Comparison of ENCODE assay signal across 29 mouse cellular contexts in genomic region chr19:42669886-42670285, GRCm38 (mm10). TPM values are rescaled to one million over a fixed set of nuclear protein-coding genes. Genes with fewer than 3 reads are reported as not detected.
DNase-seq lines count a peak whose midpoint lies in the region; ATAC-seq lines count a peak whose summit lies in the region.
"Had no signal": no experiment of that assay in that cellular context is flagged by ENCODE, and none has a peak within 500 bp of the region (broad histone marks: within the 10 kb centered on the region; RNA-seq: fewer than 3 reads in every experiment).

No protein-coding gene starts in this region.

- DNase-seq in cerebellum, postnatal 14 days = peak; percentile 45 to 47
- DNase-seq in heart, adult 11 months = peak; percentile 97
- DNase-seq in heart, postnatal 36 days = no peak
- DNase-seq in heart, adult 9 months (ENCODE audit: low spot score in 2 of 2) = peak; percentile 39 to 47
- DNase-seq in heart, postnatal 25 days (ENCODE audit: low spot score) = peak; percentile 31
- DNase-seq: adrenal gland, postnatal 14 days; gastrocnemius, postnatal 10 days; kidney, adult 9 months; kidney, postnatal 14 days; layer of hippocampus, adult 9-11 months; liver; lung, adult 2 months; lung, postnatal 10 days; thymus, postnatal 4 days had no signal

- intact Hi-C loops in heart, postnatal 36 days (cut with DNase I) = no loop called here
- intact Hi-C loops in heart, postnatal 25 days (cut with DNase I) = no loop called here

- H3K27ac ChIP-seq in hindbrain, embryonic 13.5 days = no peak overlapping the region
- H3K27ac ChIP-seq in kidney, embryonic 14.5 days (ENCODE audit: low read depth, low read length) = no peak overlapping the region
- H3K27ac ChIP-seq: forebrain, embryonic 13.5 days; heart, embryonic 13.5 days; hindbrain, embryonic 14.5 days; liver, embryonic 14.5 days; macrophage; midbrain, embryonic 13.5 days; neural tube, embryonic 13.5 days; stomach, postnatal 0 days had no signal

- no peak overlapping the region for H3K9ac ChIP-seq in hindbrain, embryonic 13.5 days
- no peak overlapping the region for H3K9ac ChIP-seq in kidney, embryonic 14.5 days (ENCODE audit: low read depth, low read length)
- H3K9ac ChIP-seq: forebrain, embryonic 13.5 days; heart, embryonic 13.5 days; hindbrain, embryonic 14.5 days; liver, embryonic 14.5 days; midbrain, embryonic 13.5 days; neural tube, embryonic 13.5 days had no signal

- H3K27me3 ChIP-seq in hindbrain, embryonic 13.5 days = peaks cover 71% of the 10 kb centered on the region
- H3K27me3 ChIP-seq in kidney, embryonic 14.5 days (ENCODE audit: control insufficient read depth, insufficient read depth, low read length) = no peaks in the 10 kb centered on the region
- H3K27me3 ChIP-seq: heart, embryonic 13.5 days had no signal

- ATAC-seq in cerebellum, adult (ENCODE audit: insufficient number of reproducible peaks, low FRiP score, low TSS enrichment) = no peak
- ATAC-seq in hindbrain, embryonic 13.5 days (ENCODE audit: low FRiP score) = no peak
- no peak for ATAC-seq in kidney, embryonic 14.5 days (ENCODE audit: low FRiP score, low TSS enrichment)
- ATAC-seq: CD4-positive, CD25-positive, alpha-beta regulatory T cell, adult 4 months; forebrain, embryonic 13.5 days; intestine, postnatal 0 days; midbrain, embryonic 13.5 days had no signal

- H3K4me1 ChIP-seq in hindbrain, embryonic 13.5 days (replicated peaks) = peaks cover 41% of the 10 kb centered on the region
- H3K4me1 ChIP-seq in kidney, embryonic 14.5 days (ENCODE audit: control insufficient read depth, insufficient read depth, low read length) = peaks cover 14% of the 10 kb centered on the region

- no peaks in the 10 kb centered on the region for H3K9me3 ChIP-seq in hindbrain, embryonic 13.5 days
- H3K9me3 ChIP-seq in kidney, embryonic 14.5 days (ENCODE audit: control insufficient read depth, low read length) = no peaks in the 10 kb centered on the region
- H3K9me3 ChIP-seq: forebrain, embryonic 13.5 days; heart, embryonic 13.5 days; midbrain, embryonic 13.5 days; neural tube, embryonic 13.5 days had no signal

- no peak overlapping the region for H3K4me3 ChIP-seq in hindbrain, embryonic 13.5 days
- no peak overlapping the region for H3K4me3 ChIP-seq in kidney, embryonic 14.5 days (ENCODE audit: low read length)
- H3K4me3 ChIP-seq: erythroblast, embryonic 14.5 days; forebrain, embryonic 13.5 days; heart, embryonic 13.5 days; midbrain, embryonic 13.5 days; neural tube, embryonic 13.5 days had no signal

- H3K4me2 ChIP-seq in hindbrain, embryonic 13.5 days = no peak overlapping the region
- H3K4me2 ChIP-seq in kidney, embryonic 14.5 days (replicated peaks; ENCODE audit: low read depth, low read length) = no peak overlapping the region
- H3K4me2 ChIP-seq: forebrain, embryonic 13.5 days; heart, embryonic 13.5 days; hindbrain, embryonic 14.5 days; midbrain, embryonic 13.5 days; neural tube, embryonic 13.5 days had no signal

- no peaks in the 10 kb centered on the region for H3K36me3 ChIP-seq in hindbrain, embryonic 13.5 days
- H3K36me3 ChIP-seq in kidney, embryonic 14.5 days (ENCODE audit: control insufficient read depth, insufficient read depth, low read length) = no peaks in the 10 kb centered on the region
- H3K36me3 ChIP-seq: heart, embryonic 13.5 days; midbrain, embryonic 13.5 days; neural tube, embryonic 13.5 days had no signal

- 73% methylated on average over 6 of the region's 6 CpGs for WGBS in hindbrain, embryonic 13.5 days
- WGBS in kidney, embryonic 14.5 days = 56% methylated on average over 6 of the region's 6 CpGs

RNA-seq across cellular contexts. Expression of gene Loxl4, which starts 57.3 kb away (rescaled TPM):
- total RNA-seq in heart, postnatal 36 days (2021) = 1 to 10 TPM; 1.1 to 1.4 TPM
- 1 to 10 TPM; 1.2 to 1.3 TPM for total RNA-seq in heart, postnatal 25 days (2021)
- polyA plus RNA-seq in hindbrain, embryonic 13.5 days (2015; fragmentation: Nextera tagmentation; extraction: Ambion mirVana) = 0.05 and 0.13 TPM in 2 replicates
- polyA plus RNA-seq in kidney, embryonic 14.5 days (2014; fragmentation: Nextera tagmentation; extraction: Ambion mirVana) = 0.93 and 1.9 TPM in 2 replicates
- total RNA-seq: megakaryocyte-erythroid progenitor cell, adult 5-6 weeks had no signal
- polyA plus RNA-seq: erythroblast, embryonic 14.5 days; macrophage had no signal

Comparison
In these comparisons a context has a peak if more than half of its experiments do, and no peak if none do; other contexts are left out.
1. DNase-seq: peak in cerebellum, postnatal 14 days (2 of 2), heart, adult 11 months (single experiment), heart, adult 9 months (2 of 2) and heart, postnatal 25 days (single experiment); none in heart, postnatal 36 days (0 of 2).